Mouse (Mus musculus) hindbrain, embryonic 11.5 days (tissue): ENCODE measurements around the gene Cd19. TPM values are rescaled to one million over a fixed set of nuclear protein-coding genes. Genes with fewer than 3 reads are reported as not detected.

Experiments
- ATAC-seq: fragments of 200-750 bp; cut with Nextera tagmentation; 2 replicates; pipeline ENCODE4 v1.8.0; 2017; ENCODE audit warnings: mild to moderate bottlenecking, moderate TSS enrichment, moderate library complexity; ENCODE audit not compliant: low FRiP score
- DNase-seq: peaks from one replicate; pipeline ENCODE4 v3.0.0-alpha.2; 2015; ENCODE audit warnings: low spot score
- H3K27ac ChIP-seq: fragments of 300-500 bp; sonication (generic); 2 replicates; pipeline ENCODE4 v1.5.1; 2014; ENCODE audit warnings: mild to moderate bottlenecking, low read depth, low read length
- H3K27me3 ChIP-seq: fragments of 300-500 bp; sonication (generic); 2 replicates; pipeline ENCODE4 v1.6.1; 2014; ENCODE audit warnings: mild to moderate bottlenecking, low read length, moderate library complexity, mixed read lengths; ENCODE audit not compliant: control insufficient read depth, insufficient read depth
- H3K36me3 ChIP-seq: fragments of 300-500 bp; sonication (generic); 2 replicates; pipeline ENCODE4 v1.6.1; 2014; ENCODE audit warnings: mild to moderate bottlenecking, low read length, moderate library complexity, mixed read lengths; ENCODE audit not compliant: control insufficient read depth, insufficient read depth
- H3K4me1 ChIP-seq: fragments of 300-500 bp; sonication (generic); replicated peaks from 2 replicates; pipeline ENCODE4 v1.6.1; 2014; ENCODE audit warnings: low read length, mixed read lengths; ENCODE audit not compliant: control insufficient read depth, insufficient read depth
- H3K4me2 ChIP-seq: fragments of 300-500 bp; sonication (generic); replicated peaks from 2 replicates; pipeline ENCODE4 v1.6.1; 2014; ENCODE audit warnings: mild to moderate bottlenecking, low read depth, low read length
- H3K4me3 ChIP-seq: fragments of 300-500 bp; sonication (generic); 2 replicates; pipeline ENCODE4 v1.5.1; 2014; ENCODE audit warnings: low read depth, low read length
- H3K9ac ChIP-seq: fragments of 300-500 bp; sonication (generic); 2 replicates; pipeline ENCODE4 v1.6.1; 2014; ENCODE audit warnings: low read depth, low read length
- H3K9me3 ChIP-seq: fragments of 300-500 bp; sonication (generic); 2 replicates; pipeline ENCODE4 v1.6.1; 2016; ENCODE audit warnings: low read length; ENCODE audit not compliant: control insufficient read depth
- WGBS: fragments of 180-500 bp; shearing (Covaris S2); extraction: QIAGEN DNeasy Blood & Tissue Kit; methylation state at CpG from one replicate; pipeline ENCODE4 v1.1.7; 2014; 5-methylcytosine and 5-hydroxymethylcytosine counted together
- polyA plus RNA-seq: library from polyadenylated mRNA; unstranded; fragments of >200 nt; fragmentation: Nextera tagmentation; extraction: Ambion mirVana; gene quantifications from 2 replicates; pipeline ENCODE4 v1.2.1, GENCODE M21; 2014

Gene Cd19
- polyA plus RNA-seq, 1 experiment from 2014 or later = not detected

- Histone ChIP-seq H3K4me2 (no peak overlapping the region), H3K4me3 (no peak overlapping the region), H3K4me1 (no peaks in the 10 kb centered on the region), H3K27ac (no peak overlapping the region), H3K9ac (no peak overlapping the region), H3K36me3 (no peaks in the 10 kb centered on the region; the same call in 1 of the 2 replicates), H3K27me3 (no peaks in the 10 kb centered on the region), H3K9me3 (no peaks in the 10 kb centered on the region)
- ATAC-seq = no peak
- DNase-seq = no peak
- 90% methylated on average over 9 of the region's 9 CpGs for WGBS
Observed at GRCm38 (mm10) chr7:126444536-126444935, 29.8 kb upstream of the Cd19 start.

GRCm38 (mm10) chr7:126443997-126444396 is 29.3 kb upstream of the Cd19 start:
- no peak for DNase-seq
- Histone ChIP-seq H3K36me3 (no peaks in the 10 kb centered on the region; the same call in 1 of the 2 replicates), H3K4me1 (no peaks in the 10 kb centered on the region), H3K4me3 (no peak overlapping the region), H3K9me3 (no peaks in the 10 kb centered on the region), H3K9ac (no peak overlapping the region), H3K27me3 (no peaks in the 10 kb centered on the region), H3K27ac (no peak overlapping the region), H3K4me2 (no peak overlapping the region)
- no peak for ATAC-seq
- WGBS = 92% methylated on average over 10 of the region's 10 CpGs

- Histone ChIP-seq H3K4me3 (no peak overlapping the region), H3K36me3 (no peaks in the 10 kb centered on the region; the same call in 1 of the 2 replicates), H3K4me2 (no peak overlapping the region), H3K9ac (no peak overlapping the region), H3K9me3 (no peaks in the 10 kb centered on the region), H3K27ac (no peak overlapping the region), H3K27me3 (no peaks in the 10 kb centered on the region), H3K4me1 (no peaks in the 10 kb centered on the region)
- ATAC-seq = no peak
- WGBS = 85% methylated on average over 9 of the region's 9 CpGs
- no peak for DNase-seq
Observed at GRCm38 (mm10) chr7:126440134-126440533, 25.4 kb upstream of the Cd19 start.

GRCm38 (mm10) chr7:126436851-126437250 is 22.2 kb upstream of the Cd19 start:
- WGBS = 19% methylated on average over 8 of the region's 8 CpGs
- Histone ChIP-seq H3K27ac (no peak overlapping the region), H3K4me3 (no peak overlapping the region), H3K4me2 (no peak overlapping the region), H3K36me3 (no peaks in the 10 kb centered on the region), H3K4me1 (no peaks in the 10 kb centered on the region), H3K9me3 (no peaks in the 10 kb centered on the region), H3K27me3 (no peaks in the 10 kb centered on the region), H3K9ac (no peak overlapping the region)
- DNase-seq (peak; percentile 85), ATAC-seq (no peak)

- DNase-seq (no peak), ATAC-seq (no peak)
- H3K27ac ChIP-seq = no peak overlapping the region
- 93% methylated on average over 3 of the region's 3 CpGs for whole genome bisulfite sequencing
- no peak overlapping the region for H3K9ac ChIP-seq
- no peaks in the 10 kb centered on the region for H3K27me3 ChIP-seq
- no peak overlapping the region for H3K4me3 ChIP-seq
- no peak overlapping the region for H3K4me2 ChIP-seq
- H3K36me3 ChIP-seq = no peaks in the 10 kb centered on the region
- H3K9me3 ChIP-seq = no peaks in the 10 kb centered on the region
- H3K4me1 ChIP-seq = no peaks in the 10 kb centered on the region
Observed at GRCm38 (mm10) chr7:126435801-126436200, 21.1 kb upstream of the Cd19 start.

- ATAC-seq = no peak
- H3K4me2 ChIP-seq = no peak overlapping the region
- WGBS = 92% methylated on average over 7 of the region's 7 CpGs
- no peak overlapping the region for H3K4me3 ChIP-seq
- no peaks in the 10 kb centered on the region for H3K4me1 ChIP-seq
- no peak for DNase-seq
- no peak overlapping the region for H3K9ac ChIP-seq
- no peaks in the 10 kb centered on the region for H3K9me3 ChIP-seq
- no peaks in the 10 kb centered on the region for H3K36me3 ChIP-seq
- H3K27ac ChIP-seq = no peak overlapping the region
- no peaks in the 10 kb centered on the region for H3K27me3 ChIP-seq
Observed at GRCm38 (mm10) chr7:126434726-126435125, 20.0 kb upstream of the Cd19 start.

- Histone ChIP-seq H3K36me3 (no peaks in the 10 kb centered on the region), H3K27me3 (no peaks in the 10 kb centered on the region), H3K27ac (no peak overlapping the region), H3K4me3 (no peak overlapping the region), H3K4me2 (0 out of 2 replicates have a peak overlapping the region, but pooled peaks have one; percentile 1), H3K4me1 (no peaks in the 10 kb centered on the region), H3K9me3 (no peaks in the 10 kb centered on the region), H3K9ac (no peak overlapping the region)
- no peak for ATAC-seq
- DNase-seq = no peak
Observed at GRCm38 (mm10) chr7:126430167-126430566, 15.5 kb upstream of the Cd19 start.

GRCm38 (mm10) chr7:126429503-126429898 is 14.8 kb upstream of the Cd19 start:
- peak overlapping the region; percentile 75 for H3K4me2 ChIP-seq
- H3K9me3 ChIP-seq = no peaks in the 10 kb centered on the region
- no peak for DNase-seq
- peak overlapping the region; percentile 74 for H3K4me3 ChIP-seq
- H3K27me3 ChIP-seq = no peaks in the 10 kb centered on the region
- no peaks in the 10 kb centered on the region for H3K4me1 ChIP-seq
- H3K36me3 ChIP-seq = no peaks in the 10 kb centered on the region
- ATAC-seq = peak; percentile 37
- 27% methylated on average over 15 of the region's 15 CpGs for WGBS
- peak overlapping the region; percentile 87 for H3K9ac ChIP-seq
- no peak overlapping the region for H3K27ac ChIP-seq

GRCm38 (mm10) chr7:126428631-126429502 is 14.2 kb upstream of the Cd19 start, which contains the start of gene Rabep2:
TSS of gene Rabep2 (plus strand) at chr7:126428759.
- Histone ChIP-seq H3K4me1 (no peaks in the 10 kb centered on the region), H3K36me3 (no peaks in the 10 kb centered on the region), H3K4me2 (peak within 1 kb of the TSS; percentile 75), H3K27ac (peak within 1 kb of the TSS; percentile 85), H3K27me3 (no peaks in the 10 kb centered on the region), H3K9me3 (no peaks in the 10 kb centered on the region), H3K9ac (peak within 1 kb of the TSS; percentile 87), H3K4me3 (peak within 1 kb of the TSS; percentile 74)
- DNase-seq (peak; percentile 96), ATAC-seq (peak; percentile 95)
- whole genome bisulfite sequencing = under 1% methylated on average over 74 of the region's 82 CpGs
